9 mouse cellular contexts compared by ENCODE assay signal in the genomic region with DNA sequence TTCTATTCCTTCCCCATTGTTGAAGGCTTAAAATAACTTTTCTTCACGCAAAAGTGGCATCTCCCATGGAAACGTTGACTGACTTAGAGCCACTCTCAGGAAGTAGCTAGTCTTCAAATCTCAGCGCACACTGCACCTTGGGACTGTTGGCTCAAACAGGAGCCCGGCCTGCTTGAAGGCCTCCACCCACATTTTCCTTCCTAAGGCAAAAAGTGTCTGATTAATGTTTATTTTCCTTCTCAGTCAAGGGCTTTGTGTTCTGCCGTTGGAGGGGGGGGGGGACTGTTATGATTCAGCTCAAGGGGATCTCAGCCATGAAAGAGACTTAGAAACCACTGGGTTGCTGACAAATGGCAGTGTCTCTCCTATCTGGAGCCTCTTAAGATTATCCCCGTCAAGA. TPM values are rescaled to one million over a fixed set of nuclear protein-coding genes. Genes with fewer than 3 reads are reported as not detected.
DNase-seq lines count a peak whose midpoint lies in the region; ATAC-seq and TF ChIP-seq lines count a peak whose summit lies in the region.
"Had no signal": no experiment of that assay in that cellular context is flagged by ENCODE, and none has a peak within 500 bp of the region (broad histone marks: within the 10 kb centered on the region; RNA-seq: fewer than 3 reads in every experiment).

No protein-coding gene starts in this region.

- no peaks in the 10 kb centered on the region for H3K27me3 ChIP-seq in heart, adult 2 months (ENCODE audit: control insufficient read depth, insufficient read depth, low read length)
- H3K27me3 ChIP-seq in embryonic facial prominence, embryonic 15.5 days = no peaks in the 10 kb centered on the region
- H3K27me3 ChIP-seq in liver, postnatal 0 days (ENCODE audit: insufficient read depth, low read length) = 0 out of 2 replicates have a peak, but pooled peaks cover 5% of the 10 kb centered on the region

- TF ChIP-seq CTCF in heart, adult 2 months (IDR thresholded peaks at IDR 0.05) = no peak
- TF ChIP-seq CTCF in liver, postnatal 0 days (IDR thresholded peaks at IDR 0.05; ENCODE audit: low read depth) = no peak

- WGBS in heart, adult 2 months = 31% methylated on average over 6 of the region's 6 CpGs
- 46% methylated on average over 6 of the region's 6 CpGs for WGBS in embryonic facial prominence, embryonic 15.5 days
- WGBS in liver, postnatal 0 days (ENCODE audit: insufficient replicate concordance) = 31% methylated on average over 6 of the region's 6 CpGs

- no peak overlapping the region for H3K4me2 ChIP-seq in embryonic facial prominence, embryonic 15.5 days (replicated peaks)
- no peak overlapping the region for H3K4me2 ChIP-seq in liver, postnatal 0 days (ENCODE audit: low read depth, low read length)

- DNase-seq in heart, adult 2 months = peak in 1 of 2 experiments; percentile 37
- DNase-seq in heart, postnatal 10 days = no peak
- peak; percentile 42 for DNase-seq in 3T3-L1 (ENCODE audit: low read depth, low spot score)
- peak; percentile 33 to 72 for DNase-seq in kidney, postnatal 25 days
- DNase-seq in testis, postnatal 14 days (ENCODE audit: low spot score) = no peak
- no peak for DNase-seq in liver, postnatal 0 days
- no peak for DNase-seq in testis, postnatal 10 days (ENCODE audit: low spot score)

- peak overlapping the region; percentile 65 for H3K27ac ChIP-seq in heart, adult 2 months
- peak overlapping the region; percentile 51; the same call in 1 of the 2 replicates for H3K27ac ChIP-seq in embryonic facial prominence, embryonic 15.5 days (replicated peaks)
- no peak overlapping the region for H3K27ac ChIP-seq in liver, postnatal 0 days (ENCODE audit: low read depth)

- TF ChIP-seq EP300 in heart, adult 2 months (IDR thresholded peaks at IDR 0.05; ENCODE audit: insufficient read depth, low read depth, low read length) = peak; percentile 68; the same call in 1 of the 2 replicates
- TF ChIP-seq EP300 in liver, postnatal 0 days (IDR thresholded peaks at IDR 0.05; ENCODE audit: low read depth) = no peak

- H3K36me3 ChIP-seq in heart, adult 2 months (ENCODE audit: control insufficient read depth, insufficient read depth, low read length) = no peaks in the 10 kb centered on the region
- no peaks in the 10 kb centered on the region for H3K36me3 ChIP-seq in embryonic facial prominence, embryonic 15.5 days
- no peaks in the 10 kb centered on the region for H3K36me3 ChIP-seq in liver, postnatal 0 days (replicated peaks; ENCODE audit: insufficient read depth, low read length)

- intact Hi-C loops in heart, adult 2 months (cut with DNase I) = no loop called here
- intact Hi-C loops in heart, postnatal 10 days (cut with DNase I) = no loop called here

- TF ChIP-seq POLR2A in heart, adult 2 months (IDR thresholded peaks at IDR 0.05; ENCODE audit: insufficient read depth, low read depth, low read length) = no peak

- no peak overlapping the region for H3K4me3 ChIP-seq in heart, adult 2 months
- no peak overlapping the region for H3K4me3 ChIP-seq in embryonic facial prominence, embryonic 15.5 days (replicated peaks)
- H3K4me3 ChIP-seq in liver, postnatal 0 days (ENCODE audit: low read depth, low read length) = no peak overlapping the region
- H3K4me3 ChIP-seq: erythroblast, embryonic 14.5 days had no signal

- no peak for ATAC-seq in embryonic facial prominence, embryonic 15.5 days (ENCODE audit: insufficient number of reproducible peaks, low FRiP score, low TSS enrichment, low read depth)
- ATAC-seq in liver, postnatal 0 days = no peak

- no peaks in the 10 kb centered on the region for H3K79me2 ChIP-seq in heart, adult 2 months (replicated peaks; ENCODE audit: control insufficient read depth, insufficient read depth, low read length)

- H3K4me1 ChIP-seq in heart, adult 2 months (ENCODE audit: control insufficient read depth, insufficient read depth, low read length) = peaks cover 28% of the 10 kb centered on the region
- H3K4me1 ChIP-seq in embryonic facial prominence, embryonic 15.5 days = peaks cover 9% of the 10 kb centered on the region
- no peaks in the 10 kb centered on the region for H3K4me1 ChIP-seq in liver, postnatal 0 days (ENCODE audit: insufficient read depth)

- H3K9ac ChIP-seq in heart, adult 2 months (ENCODE audit: low read depth, low read length) = no peak overlapping the region
- H3K9ac ChIP-seq in embryonic facial prominence, embryonic 15.5 days = no peak overlapping the region
- H3K9ac ChIP-seq in liver, postnatal 0 days (replicated peaks) = no peak overlapping the region

- H3K9me3 ChIP-seq in embryonic facial prominence, embryonic 15.5 days (replicated peaks) = no peaks in the 10 kb centered on the region
- no peaks in the 10 kb centered on the region for H3K9me3 ChIP-seq in liver, postnatal 0 days (ENCODE audit: low read length)

RNA-seq across cellular contexts. Expression of gene Arntl, which starts 56.5 kb away (rescaled TPM):
- total RNA-seq in heart, adult 2 months (2021) = 10 to 100 TPM in 1 of 2 experiments, 1 to 10 TPM in 1; 7.2 to 26.7 TPM
- 6.6 and 17.1 TPM in 2 replicates for polyA plus RNA-seq in heart, adult 2 months (2012; rRNA removed)
- total RNA-seq in heart, postnatal 10 days (2021) = 10 to 100 TPM; 11.1 to 12.2 TPM
- 9.0 and 10.3 TPM in 2 replicates for polyA plus RNA-seq in embryonic facial prominence, embryonic 15.5 days (2015; fragmentation: Nextera tagmentation; extraction: Ambion mirVana)
- 7.0 and 8.9 TPM in 2 replicates for polyA plus RNA-seq in liver, postnatal 0 days (2015; fragmentation: Nextera tagmentation; extraction: Ambion mirVana)

Comparison
In these comparisons a context has a peak if more than half of its experiments do, and no peak if none do; other contexts are left out.
1. DNase-seq: peak in 3T3-L1 (single experiment) and kidney, postnatal 25 days (2 of 2); none in heart, postnatal 10 days (0 of 2), testis, postnatal 14 days (single experiment), liver, postnatal 0 days (single experiment) and testis, postnatal 10 days (single experiment).